Mouse (Mus musculus) CD4-positive helper T cell, adult 2 months (primary cell): ENCODE data around the gene Cemip.

Experiments
- DNase-seq: peaks from one replicate; pipeline ENCODE4 v3.0.0-alpha.2; 2012; ENCODE audit warnings: low read depth, missing footprints, low spot score

Gene Cemip

DNA sequence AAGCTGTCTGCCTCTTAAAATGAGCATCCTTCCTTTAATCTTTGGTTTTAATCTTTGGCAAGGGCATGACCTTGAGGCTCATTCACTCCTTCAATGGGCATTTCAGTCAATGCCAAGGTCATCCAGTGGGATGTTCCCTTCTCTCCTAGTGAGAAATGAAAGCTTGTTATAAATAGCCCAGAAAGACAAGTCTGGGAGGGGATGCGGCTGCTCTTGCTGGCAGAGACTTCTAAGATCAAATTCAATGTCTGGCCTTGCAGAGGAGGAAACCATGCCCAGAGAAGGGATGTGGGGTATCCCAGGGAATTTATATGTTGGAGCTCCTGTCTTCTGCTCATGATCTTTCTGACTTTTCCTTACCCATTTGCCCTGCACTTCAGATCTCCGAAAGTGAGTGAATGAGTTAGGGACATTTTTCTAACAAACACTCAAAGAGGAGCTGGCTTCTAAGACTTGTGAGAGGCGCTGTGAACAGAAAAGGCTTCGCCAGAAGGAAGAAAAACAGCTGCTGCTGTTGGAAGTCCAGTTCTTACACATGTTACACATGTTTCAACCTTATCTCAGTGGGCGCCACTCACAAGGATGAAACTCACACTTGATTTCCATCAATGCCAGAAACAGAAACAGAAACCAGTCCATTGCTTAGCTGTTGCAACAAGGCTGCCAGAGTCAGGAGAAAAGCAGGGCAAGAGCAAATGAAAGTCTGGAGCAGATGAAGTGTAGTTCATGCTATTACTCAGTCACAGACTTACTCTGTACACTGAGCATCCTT, 120.1 kb downstream of the Cemip start:
- DNase-seq, result no peak

DNA sequence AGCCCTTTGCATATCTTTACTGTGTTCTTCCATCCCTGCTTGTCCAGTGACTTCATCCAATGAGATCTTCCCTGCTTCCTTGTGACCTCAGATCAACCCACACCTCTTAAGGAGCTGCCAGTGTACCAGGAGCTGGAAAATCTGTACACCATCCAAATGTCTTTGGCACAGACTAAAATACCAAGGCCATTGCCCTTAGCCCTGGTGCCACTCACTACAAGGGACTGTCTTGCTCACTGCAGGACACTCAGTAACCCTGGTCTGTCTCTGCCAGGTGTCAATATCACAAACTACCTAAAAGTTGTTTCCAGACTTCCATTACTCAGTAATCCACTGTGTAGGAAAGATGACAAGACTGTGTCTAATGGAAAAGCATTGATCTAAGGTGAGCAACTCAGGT, 121.1 kb downstream of the Cemip start:
- DNase-seq, result no peak

GRCm38 (mm10) chr7:83952511-83952910, 133.8 kb downstream of the Cemip start:
- DNase-seq, result no peak

- no peak for DNase-seq
These were observed 135.0 kb downstream of the Cemip start for GRCm38 (mm10) chr7:83951327-83951726.

- DNase-seq, result no peak
These were observed 136.6 kb downstream of the Cemip start for GRCm38 (mm10) chr7:83949662-83950061.

- DNase-seq, result no peak
These were observed 137.6 kb downstream of the Cemip start for GRCm38 (mm10) chr7:83948743-83949142.

GRCm38 (mm10) chr7:83941701-83942101, 144.6 kb downstream of the Cemip start:
- DNase-seq, result no peak

DNA sequence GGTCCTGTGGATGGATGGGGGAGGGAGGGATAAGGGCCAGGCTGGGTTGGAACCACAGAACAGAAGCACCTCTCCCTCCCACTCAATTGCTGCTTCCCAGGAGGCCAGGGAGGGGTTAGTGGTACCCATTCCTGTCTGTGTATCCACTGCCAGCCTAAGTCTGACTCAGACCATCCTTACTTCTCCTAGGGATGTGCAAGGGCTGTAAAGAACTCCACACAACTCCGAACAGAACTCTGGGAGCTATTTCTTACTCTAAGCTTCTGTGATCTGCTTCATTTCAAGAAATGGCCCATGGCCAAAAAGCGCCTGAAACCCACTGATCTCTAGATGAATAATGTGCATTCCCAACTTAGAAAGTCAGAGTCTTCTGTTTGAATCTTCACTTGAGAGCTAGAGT, 146.2 kb downstream of the Cemip start:
- no peak for DNase-seq

DNA sequence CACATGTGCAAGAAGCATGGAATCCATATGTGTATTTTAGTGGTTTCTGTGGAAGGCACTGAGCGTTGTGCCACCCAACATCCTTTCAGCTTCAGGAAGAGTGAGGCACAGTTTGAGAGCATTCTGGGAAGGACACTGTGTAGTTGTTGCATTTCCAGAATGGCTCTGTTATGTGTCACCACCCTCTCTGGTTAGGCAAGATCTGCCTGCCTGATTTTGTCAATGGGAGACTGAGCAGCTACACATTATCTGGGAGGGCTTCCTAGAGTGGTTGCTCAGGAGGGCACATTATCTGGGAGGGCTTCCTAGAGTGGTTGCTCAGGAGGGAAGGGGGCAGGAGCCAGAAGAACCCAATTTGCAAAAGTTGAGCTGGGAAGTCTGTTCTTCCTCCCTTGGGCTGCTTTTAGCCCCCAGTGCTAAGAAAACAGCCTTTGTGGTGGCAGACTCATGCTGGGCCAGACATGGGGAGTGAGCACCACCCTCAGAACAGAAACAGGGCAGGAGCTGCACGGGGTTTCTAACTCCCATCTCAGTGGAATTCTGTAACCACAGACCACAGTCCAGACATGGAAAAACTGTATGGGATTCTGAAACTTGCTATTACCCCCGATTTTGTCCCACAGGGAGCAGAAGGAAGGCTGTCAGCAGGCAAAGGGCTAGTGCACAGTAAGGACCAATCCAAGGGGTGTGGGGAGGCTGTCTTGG, 147.1 kb downstream of the Cemip start:
- DNase-seq, result no peak

- no peak for DNase-seq
These were observed 164.7 kb downstream of the Cemip start for GRCm38 (mm10) chr7:83921637-83922036.

DNA sequence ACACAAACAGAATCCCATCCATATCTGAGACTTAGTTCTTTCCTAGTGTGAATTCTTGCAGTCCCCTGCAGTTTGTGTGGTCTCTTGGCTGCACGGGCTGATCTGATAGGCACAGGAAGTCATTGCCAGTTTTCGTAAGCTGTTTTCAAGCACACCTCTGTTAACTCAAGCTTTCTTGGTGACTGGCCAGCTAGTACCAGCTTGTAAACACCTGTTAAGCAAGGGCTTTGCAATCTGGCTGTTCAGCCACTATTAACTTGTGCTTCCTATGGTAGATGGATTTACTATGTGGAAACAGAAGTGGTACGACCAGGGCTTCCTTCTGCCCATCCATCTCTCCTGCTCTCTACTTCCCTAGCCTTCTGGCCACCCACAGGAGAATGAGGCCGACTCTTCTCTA, 166.1 kb downstream of the Cemip start:
- no peak for DNase-seq

- DNase-seq, result peak; percentile 48
These were observed 171.7 kb downstream of the Cemip start for GRCm38 (mm10) chr7:83914566-83914965.

GRCm38 (mm10) chr7:83913995-83914394, 172.3 kb downstream of the Cemip start:
- DNase-seq, result no peak

DNA sequence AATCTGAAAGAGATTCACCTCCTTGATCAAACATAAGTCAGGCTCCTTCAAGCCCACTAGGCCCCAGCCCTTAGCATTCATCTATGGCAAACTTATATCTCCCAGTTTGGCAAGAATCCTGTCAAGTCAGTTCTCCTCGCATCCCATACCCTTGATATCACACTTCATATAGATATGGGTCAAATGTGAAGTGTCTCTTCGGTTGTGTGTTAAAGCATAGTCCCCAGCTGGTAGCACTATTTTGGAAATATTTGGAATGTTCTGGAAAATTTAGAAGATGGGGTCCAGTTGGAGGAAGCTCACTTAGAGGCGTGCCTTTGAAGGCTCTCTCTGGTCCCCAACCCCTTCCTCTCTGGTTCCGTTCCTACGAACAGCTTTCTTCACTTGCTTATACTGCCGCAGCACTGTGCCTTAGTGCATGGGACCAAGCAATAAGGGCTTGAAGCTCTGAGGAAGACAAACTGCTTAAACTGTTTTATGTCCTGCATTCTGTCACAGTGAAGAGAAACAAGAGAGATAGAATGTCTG, 172.8 kb downstream of the Cemip start:
- DNase-seq, result no peak

- DNase-seq, result no peak
These were observed 174.4 kb downstream of the Cemip start for GRCm38 (mm10) chr7:83911909-83912308.

DNA sequence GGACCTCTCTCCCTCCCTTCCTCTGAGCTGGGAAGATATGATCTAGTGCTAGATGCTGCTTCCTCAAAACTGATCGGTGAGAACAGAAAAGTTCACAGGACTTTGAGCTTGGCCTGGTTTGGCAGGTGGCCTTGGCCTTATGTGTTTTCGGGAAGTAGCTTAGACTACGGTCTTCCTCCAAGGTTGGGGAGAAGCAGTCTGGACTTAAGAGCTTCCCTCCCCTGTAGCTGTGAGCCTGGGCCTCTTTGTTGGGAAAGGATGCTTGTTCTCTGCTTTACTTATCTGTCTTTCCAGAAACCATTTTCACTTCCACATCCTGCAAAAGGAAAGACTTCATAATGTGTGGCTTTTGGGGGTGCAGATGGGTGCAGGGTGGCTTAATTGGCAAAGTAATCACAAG, 181.5 kb downstream of the Cemip start:
- DNase-seq, result no peak

- no peak for DNase-seq
These were observed 183.8 kb downstream of the Cemip start for GRCm38 (mm10) chr7:83902296-83903145.

- no peak for DNase-seq
These were observed 184.9 kb downstream of the Cemip start for GRCm38 (mm10) chr7:83901425-83901824.

DNA sequence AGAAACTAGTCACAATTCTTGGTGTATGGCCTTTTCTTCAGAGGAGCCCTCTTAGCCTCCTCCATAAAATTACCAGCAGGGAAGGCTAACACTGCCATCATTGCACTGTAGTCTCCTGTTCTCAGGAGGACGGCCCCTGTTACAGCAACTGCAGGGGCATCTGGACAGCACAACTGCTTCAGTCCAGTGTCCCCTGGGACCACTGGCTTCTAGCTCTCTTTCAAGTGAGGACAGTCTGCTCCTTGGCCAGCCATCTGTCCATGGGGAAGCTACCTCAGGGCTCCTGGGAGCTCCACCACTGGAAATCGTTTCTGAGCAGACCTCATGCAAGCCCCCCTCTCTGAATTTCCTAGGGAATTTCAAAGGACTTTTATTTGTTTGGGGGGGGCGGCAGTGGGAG, 185.8 kb downstream of the Cemip start:
- DNase-seq, result no peak

GRCm38 (mm10) chr7:83898267-83898666, 188.0 kb downstream of the Cemip start:
- no peak for DNase-seq

DNA sequence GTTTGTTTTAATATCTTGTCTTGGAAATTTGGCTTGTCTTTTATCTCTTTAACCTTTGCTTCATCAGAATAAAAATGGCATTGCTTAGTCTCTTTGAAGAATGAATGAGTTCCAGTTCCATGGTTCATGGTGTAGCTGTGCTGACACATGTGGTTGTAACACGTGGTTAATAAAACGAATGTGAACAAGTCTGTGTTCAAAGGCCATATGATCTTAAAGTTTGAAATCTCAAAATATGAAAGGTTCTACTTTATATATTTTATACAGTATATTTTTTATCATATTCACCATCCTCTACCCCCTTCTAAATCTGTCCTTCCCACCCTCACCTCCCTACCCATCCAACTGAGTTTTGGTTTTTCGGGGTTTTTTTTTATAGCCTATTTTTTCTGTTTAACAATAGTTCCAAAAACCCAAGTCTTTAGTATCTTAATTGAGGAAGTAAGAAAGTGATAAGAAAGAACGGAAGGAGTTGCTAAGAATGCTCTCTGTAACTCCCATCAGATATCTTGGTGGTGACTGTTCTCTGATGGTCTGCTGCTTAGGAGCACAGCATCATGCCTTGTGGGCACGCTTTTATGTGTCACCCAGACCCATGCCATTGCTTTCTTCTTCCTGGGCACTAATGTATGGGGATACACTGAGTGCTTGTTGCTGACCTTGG, 190.1 kb downstream of the Cemip start:
- DNase-seq, result no peak
